Mouse (Mus musculus): Measurements from ENCODE around the gene Sncg.
"Not testable (repeated sequence)": the region's sequence is repeated elsewhere in the genome, so short reads cannot be mapped to it uniquely, and the experiment has no call there.

Sncg gene

GRCm38 (mm10) chr14:34374577-34374976, at the start of gene Sncg:
TSS of gene Sncg (minus strand) at chr14:34374789.
- DNase-seq: no peak

GRCm38 (mm10) chr14:34421078-34421477, 46.5 kb upstream of the Sncg start:
- no peak for DNase-seq

- DNase-seq: no peak
Measured at GRCm38 (mm10) chr14:34417501-34417900, 42.9 kb upstream of the Sncg start.

DNA sequence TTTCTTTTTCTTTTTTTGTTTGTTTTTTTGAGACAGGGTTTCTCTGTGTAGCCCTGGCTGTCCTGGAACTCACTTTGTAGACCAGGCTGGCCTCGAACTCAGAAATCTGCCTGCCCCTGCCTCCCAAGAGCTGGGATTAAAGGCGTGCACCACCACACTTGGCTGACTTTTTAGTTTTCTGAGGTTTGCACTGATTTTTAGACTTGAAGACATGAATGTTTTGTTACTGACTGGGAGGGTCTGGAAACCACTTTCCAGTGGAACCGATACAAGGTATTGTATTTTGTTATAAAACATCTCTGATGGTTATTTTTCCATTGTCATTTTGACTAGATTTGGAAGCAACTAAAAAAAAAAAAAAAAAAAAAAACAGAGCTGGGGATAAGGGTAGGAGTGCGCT, 42.4 kb upstream of the Sncg start:
- DNase-seq: not testable (repeated sequence)

GRCm38 (mm10) chr14:34412164-34412896, 37.7 kb upstream of the Sncg start:
- DNase-seq: no peak

DNA sequence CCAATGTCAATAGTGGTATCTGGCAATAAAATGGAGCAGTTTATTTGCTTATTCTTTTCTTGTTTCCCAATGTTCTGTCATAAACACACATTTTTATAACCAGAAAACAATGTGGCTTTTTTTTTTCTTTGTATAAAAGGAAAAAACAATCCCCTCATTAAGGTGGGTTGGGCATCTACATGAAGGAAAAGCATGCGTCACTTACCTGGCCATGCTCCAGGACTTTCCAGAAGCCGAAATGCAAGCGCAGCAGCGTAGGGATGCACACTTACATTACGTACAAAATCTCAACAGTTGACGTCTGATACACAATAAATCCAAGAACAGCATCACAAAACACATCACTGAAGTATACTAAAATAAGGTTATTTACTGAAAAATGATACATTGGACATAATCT, 36.1 kb upstream of the Sncg start:
- peak in 1 of 2 experiments; percentile 12 for DNase-seq

DNA sequence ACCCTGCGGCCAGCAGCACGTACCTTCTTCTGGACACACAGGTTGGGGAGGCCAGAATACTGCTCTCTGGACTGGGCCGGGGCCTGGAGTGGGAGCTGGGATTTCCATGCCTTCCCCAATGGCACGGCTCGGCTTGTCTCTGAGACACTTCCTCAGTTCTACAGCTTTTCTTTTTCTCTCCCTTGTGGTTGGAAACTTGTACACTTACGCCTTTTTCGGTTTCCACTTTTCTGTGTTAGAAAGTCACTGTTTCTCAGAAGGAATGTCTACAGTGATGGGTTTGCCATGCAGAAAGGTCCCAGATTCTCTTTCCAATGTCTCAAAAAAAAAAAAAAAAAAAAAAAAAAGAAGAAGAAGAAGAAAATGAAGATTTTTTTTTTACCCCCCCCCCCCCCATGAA, 28.8 kb upstream of the Sncg start:
- DNase-seq: no peak

DNA sequence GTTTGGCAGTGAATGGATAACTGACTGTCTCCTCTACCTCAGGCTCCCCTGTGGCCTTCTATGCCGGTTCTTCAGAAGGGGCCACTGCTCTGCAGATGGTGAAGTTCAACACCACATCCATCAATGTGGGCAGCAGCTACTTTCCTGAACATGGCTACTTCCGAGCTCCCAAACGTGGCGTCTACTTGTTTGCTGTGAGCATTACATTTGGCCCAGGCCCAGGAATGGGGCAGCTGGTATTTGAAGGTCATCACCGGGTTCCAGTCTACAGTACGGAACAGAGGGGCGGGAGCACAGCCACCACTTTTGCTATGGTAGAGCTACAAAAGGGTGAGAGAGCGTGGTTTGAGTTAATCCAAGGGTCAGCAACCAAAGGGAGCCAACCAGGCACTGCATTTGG, 28.3 kb upstream of the Sncg start:
- no peak for DNase-seq

- peak; percentile 80 to 93 for DNase-seq
Measured at GRCm38 (mm10) chr14:34401135-34401534, 26.5 kb upstream of the Sncg start.

DNA sequence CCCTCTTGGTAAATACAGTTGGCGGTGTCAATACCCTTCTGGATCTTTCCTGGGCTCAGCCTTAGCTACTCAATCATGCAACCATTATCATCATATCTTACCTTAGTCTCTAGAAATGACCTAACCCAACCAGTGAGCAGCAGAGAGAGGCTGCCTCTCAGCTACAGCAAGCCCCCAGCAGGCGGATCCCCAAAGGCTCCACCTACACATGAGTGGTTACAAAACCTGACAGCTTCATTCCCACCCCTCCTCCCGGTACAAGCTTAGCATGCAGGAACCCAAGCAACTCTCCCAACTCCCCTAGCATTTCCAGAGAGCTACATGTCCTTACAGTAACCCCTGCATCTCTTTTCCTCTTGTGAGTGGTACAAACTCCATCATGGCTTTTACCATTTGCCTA, 25.4 kb upstream of the Sncg start:
- DNase-seq: no peak

- no peak for DNase-seq
Measured at GRCm38 (mm10) chr14:34399301-34399700, 24.7 kb upstream of the Sncg start.

- DNase-seq: no peak
Measured at GRCm38 (mm10) chr14:34398901-34399300, 24.3 kb upstream of the Sncg start.

DNA sequence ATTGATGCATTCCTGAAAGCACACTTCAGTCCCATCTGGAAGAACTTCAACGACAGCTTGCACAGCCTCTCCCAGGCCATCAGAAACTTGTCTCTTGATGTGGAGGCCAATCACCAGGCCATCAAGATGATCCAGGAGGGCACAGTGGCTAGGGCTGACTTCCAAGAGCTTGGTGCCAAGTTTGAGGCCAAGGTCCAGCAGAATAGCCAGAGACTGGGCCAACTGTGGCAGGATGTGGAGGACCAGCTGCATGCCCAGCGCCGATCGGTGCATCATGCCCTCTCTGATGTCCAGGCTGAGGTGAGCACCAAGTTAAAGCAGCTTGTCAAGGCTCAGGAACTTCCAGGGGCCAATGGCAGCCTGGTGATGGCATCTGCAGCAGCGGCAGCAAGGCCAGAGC, 23.3 kb upstream of the Sncg start:
- peak; percentile 27 to 60 for DNase-seq

DNA sequence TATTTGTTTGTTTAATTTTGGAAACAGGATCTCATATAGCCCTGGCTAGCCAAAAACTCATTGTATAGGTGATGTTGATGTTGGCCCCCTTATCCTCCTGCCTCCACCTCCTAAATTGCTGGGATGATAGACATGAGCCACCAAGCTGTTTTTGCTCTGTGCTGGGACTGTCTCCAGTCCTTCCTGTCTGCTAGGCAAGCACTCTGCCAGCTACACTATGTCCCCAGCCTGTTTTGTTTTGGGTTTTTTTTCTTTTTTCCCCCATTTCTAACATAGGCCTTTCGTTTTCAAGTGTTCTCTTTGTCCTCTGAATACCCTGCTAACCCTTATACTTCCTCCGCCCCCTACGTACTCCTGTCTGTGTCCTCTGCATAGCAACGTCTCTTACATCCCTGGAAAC, 18.7 kb upstream of the Sncg start:
- no peak for DNase-seq

- no peak for DNase-seq
Measured at GRCm38 (mm10) chr14:34382921-34383704, 8.5 kb upstream of the Sncg start.

DNA sequence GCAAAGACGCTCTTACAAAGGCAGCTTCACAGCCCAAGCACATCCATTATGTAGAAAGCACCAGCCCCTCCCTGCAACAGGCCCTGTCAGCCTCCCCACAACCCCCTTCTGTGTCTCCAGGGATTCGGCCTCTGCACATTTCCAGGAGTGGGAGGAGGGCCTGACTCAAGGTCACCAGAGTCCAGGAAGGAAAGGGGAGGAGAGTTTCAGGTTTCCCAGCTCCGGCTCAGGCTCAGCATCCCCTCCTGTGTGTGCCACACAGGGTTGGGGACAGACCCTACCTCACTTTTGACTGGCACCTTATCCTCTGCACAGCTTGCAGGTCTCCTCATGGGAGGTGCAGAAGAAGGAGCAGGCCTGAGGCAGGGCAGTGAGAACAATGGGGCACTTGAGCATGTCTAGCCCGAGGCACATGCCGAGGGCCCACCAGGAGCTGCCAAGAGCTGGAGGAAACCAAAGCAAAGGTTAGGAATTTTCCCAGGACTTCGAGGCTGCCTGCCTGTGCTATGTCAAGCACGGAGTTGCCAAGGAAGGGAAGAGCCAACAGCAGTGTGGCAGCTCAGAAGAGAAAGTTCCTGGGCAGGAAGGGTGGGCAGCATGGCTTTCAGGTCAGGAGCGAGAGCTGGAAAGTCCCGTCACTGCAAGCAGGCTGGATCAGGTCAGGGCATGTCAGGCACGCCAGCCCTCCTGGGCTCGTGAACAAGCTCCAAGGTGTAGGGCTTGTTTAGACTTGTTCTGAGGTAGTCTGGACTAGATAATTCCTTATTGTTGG, 4.2 kb upstream of the Sncg start:
- peak; percentile 70 to 84 for DNase-seq

GRCm38 (mm10) chr14:34377121-34377520, 2.5 kb upstream of the Sncg start:
- DNase-seq: no peak

DNA sequence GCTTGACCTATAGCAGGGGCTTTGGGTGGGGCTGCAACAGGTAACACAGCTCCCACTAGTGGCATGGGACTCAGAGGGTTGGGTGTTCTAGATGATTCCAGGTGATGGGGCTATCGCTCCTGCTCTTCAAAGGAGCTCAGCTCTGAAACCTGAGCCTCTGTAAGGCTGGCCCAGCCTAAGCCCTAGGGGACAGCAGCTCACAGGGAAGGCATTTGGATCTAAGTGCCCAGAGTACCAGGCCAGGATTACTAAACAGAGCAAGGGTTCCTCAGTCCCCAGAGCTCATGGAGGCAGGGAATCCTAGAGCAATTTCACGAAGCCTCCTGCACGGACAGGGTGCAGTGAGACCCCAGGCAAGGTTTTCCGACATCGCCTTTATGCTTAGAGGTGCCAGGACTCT, 1.4 kb upstream of the Sncg start:
- no peak for DNase-seq

- DNase-seq: no peak
Measured at GRCm38 (mm10) chr14:34375415-34375904, 871 bp upstream of the Sncg start, which contains the start of gene Mmrn2. TSS of gene Mmrn2 (plus strand) at chr14:34375465.

DNA sequence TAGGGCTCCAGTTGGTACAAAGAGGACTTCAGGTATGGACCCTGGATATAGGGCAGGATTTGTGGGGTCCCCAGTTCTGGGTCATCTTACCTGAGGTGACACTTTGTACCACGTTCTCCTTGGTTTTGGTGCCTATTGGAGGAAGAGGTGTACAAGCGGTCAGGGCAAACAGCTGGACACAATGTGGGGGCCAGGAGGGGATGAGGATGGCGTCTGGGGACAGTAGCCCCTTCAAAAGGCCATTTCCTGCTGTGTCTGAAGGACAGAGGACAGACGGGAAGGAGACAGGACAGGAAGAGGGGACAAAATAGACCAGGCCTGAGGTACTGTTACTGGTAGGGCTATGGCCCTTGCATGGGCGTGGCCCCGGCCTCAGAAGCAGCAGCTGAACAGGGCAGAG, 1.0 kb downstream of the Sncg start:
- DNase-seq: no peak

DNA sequence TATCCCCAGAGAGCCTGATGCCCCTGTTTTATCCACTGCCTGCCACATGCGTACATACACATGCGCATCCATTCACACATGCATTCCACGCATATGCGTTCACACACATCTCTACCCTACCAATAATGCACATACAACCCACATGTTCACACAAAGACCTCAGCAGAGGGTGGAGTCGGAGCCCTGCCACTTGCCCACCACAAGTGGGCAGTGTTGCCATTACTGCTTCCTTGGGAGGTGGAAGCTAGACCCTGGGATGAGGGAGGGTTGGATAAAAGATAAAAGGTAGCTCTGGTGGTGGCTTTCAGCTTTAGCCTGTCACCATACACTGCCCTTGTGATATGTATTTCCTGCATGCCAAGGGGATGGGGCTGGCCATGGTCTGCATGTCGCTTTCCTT, 1.9 kb downstream of the Sncg start:
- DNase-seq: peak in 1 of 2 experiments; percentile 64

- DNase-seq: no peak
Measured at GRCm38 (mm10) chr14:34371763-34372162, 2.8 kb downstream of the Sncg start.

DNA sequence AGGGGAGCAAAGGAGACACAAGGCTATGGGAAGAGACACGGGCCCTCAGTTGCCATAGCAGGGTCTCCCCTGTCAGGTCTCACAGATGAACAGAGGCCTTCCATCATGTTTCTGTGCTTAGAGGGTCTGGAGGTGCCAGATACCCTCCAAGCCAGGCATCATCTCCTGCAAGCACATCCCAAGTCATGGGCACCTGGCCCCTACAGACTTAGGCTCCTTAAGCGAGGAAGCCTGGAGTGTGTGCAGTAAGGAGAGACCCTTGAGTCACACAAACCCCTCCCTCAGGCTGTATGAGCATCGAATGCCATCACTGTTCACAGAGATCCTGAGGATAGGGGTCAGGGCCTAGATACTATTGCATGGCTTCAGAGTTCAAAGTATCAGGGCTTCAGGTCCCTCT, 3.7 kb downstream of the Sncg start:
- no peak for DNase-seq
